Mouse (Mus musculus) heart, postnatal 36 days (tissue): ENCODE results near the gene Cxcr2. TPM values are rescaled to one million over a fixed set of nuclear protein-coding genes. Genes with fewer than 3 reads are reported as not detected.
A peak's percentile ranks its signal among the peaks of the same experiment; 100 is the strongest.

ENCODE experiments used
- DNase-seq, 2 experiments: peaks; one replicate each; pipeline ENCODE4 v3.0.0; 2021 to 2022
- intact Hi-C: fragments of 180-260 bp; cut with DNase I; formaldehyde crosslinking; loops from one replicate; pipeline ENCODE4 v1.15.1; 2025
- total RNA-seq, 2 experiments: library from RNA; stranded (reverse); gene quantifications; 2 replicates each; pipeline ENCODE4 v1.2.3; 2021

Cxcr2 gene
- total RNA-seq = under 1 TPM; 0.16 to 0.17 TPM

DNA sequence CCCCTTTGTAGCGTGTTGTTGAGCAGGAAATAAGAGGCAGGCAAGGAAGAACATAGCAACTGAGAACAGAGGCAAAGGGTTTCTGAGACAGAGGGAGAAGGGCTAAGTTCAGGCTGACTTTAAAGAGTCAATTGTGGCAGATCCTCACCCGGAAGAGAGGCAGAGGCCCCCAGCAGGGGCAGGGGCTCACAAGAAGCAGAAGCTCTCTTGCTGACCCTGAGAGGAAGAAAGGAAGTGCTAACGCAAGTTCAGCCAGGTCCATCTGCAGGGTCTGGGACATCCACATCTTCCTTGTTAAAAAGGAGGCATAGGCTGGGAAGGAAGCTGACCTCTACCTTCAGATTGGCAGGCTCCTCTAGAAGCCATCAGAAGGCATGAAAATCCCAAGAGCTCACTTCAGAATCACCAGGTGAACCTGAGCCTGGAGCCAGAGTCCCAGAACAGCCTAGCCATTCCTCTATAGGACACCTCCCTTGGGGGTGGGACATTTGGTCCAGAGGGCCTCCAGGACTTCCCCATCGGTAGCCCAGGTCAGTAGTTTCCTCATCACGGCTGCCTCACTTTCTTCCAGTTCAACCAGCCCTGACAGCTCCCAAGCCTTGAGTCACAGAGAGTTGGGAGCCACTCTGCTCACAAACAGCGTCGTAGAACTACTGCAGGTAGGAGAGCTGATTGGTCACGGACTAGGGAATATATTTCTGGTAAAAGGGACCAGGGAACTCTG lies at the start of gene Cxcr2:
Gene Cxcr2, plus strand, starts transcription at position 529 of the 724 bp plus-strand sequence.
- intact Hi-C loops = no loop called here

DNA sequence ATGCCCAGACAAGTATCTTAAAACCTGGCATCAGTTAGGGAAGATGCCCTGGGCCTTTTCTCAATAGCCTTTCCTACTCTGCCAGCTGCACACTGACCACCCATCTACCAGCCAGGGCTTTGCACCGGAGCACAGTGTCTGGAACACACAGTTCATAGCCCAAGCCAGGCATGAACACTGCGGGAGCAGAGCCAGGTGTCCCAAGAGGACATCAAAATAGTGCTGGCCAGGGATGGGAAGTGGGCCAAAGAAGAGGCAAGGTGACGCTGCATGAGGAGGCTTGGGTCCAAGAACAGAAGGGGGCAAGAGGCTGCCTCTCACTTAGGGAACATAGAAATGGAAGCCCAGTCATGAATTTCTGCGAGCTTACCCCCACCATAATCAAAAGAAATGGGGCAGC lies 48.1 kb upstream of the Cxcr2 start:
- peak; percentile 68 to 70 for DNase-seq
- intact Hi-C loops = no loop called here

More for the DNA sequence above, at the start of gene Cxcr2:
- DNase-seq = no peak

- no peak for DNase-seq
These were observed 47.6 kb upstream of the Cxcr2 start for GRCm38 (mm10) chr1:74106214-74106613.

GRCm38 (mm10) chr1:74107931-74108618 lies 45.7 kb upstream of the Cxcr2 start:
- intact Hi-C loops = no loop called here
- DNase-seq = peak in 1 of 2 experiments; percentile 16

More at GRCm38 (mm10) chr1:74106214-74106613, 47.6 kb upstream of the Cxcr2 start:
- intact Hi-C loops = no loop called here

DNA sequence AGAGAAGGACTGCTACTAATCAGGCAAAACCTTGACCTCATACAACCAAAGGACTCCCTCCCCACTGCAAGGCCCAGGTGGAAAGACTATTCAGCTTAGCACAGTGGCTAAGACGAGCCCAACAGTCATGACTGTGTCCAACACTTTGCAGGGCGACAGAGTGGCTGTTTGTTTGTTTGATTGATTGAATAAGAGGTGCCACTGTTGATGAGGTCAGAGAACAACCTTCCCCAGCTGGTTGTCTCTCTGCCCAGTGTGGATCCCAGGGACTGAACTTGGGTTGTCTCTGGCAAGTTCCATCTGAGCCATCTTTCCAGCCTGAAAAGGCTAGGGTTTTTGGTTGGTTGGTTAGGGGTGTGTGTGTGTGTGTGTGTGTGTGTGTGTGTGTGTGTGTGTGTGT lies 44.1 kb upstream of the Cxcr2 start:
- intact Hi-C loops = no loop called here
- no peak for DNase-seq

DNA sequence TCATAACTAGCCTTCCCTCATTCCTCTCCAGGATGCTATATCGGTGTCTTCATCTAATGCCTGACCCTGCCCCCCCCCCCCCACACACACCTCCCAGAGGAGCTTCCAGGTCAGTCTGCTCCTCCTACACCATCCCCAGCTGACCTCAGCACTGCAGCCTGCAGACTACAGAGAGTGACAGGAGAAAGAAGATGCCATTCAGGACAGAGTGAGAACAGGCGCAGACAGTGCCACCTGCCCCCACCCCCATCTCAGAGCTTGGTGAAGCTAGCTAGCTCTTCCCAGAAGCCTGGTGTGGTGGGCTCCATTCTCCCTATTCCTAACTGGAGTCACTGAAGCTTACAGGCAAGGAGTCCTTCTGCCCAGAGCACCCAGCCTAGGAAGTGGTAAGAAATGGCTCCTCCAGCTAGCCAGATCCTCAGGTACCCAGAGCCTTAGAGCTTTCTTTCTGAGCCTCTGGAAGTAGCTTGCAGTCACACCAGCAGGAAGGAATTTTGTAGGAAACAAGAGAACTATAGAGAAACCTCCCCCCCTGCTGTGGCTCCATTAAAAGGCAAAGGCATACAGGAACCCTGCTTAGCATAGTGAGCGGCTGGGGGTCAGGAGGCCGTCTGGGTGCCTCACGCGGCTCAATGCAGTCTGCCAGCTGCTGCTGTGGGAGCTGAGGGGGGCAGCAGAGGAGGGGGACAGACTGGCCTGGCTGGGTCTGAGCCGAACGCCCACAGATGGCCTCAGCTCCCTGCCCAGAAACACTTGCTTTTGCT lies 42.7 kb upstream of the Cxcr2 start:
- no peak for DNase-seq
- intact Hi-C loops = no loop called here

DNA sequence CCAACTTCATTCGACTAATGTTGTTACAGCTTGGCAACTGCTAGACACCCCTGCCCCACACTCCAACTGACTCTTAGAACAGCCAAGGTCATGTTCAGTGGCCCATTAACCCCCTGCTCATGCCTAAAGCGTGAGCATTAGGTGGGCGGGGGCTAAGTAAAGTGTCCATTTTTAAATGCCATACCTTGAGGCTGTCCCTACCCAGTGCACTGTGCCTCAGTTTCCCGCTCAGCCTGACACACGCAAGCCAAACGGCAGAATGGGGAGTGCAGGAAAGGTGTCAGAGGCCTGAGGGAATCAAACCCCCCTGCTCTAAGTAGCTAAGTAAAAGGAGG lies 42.1 kb upstream of the Cxcr2 start:
- intact Hi-C loops = no loop called here

GRCm38 (mm10) chr1:74113071-74113470 lies 40.7 kb upstream of the Cxcr2 start:
- intact Hi-C loops = no loop called here
- DNase-seq = peak in 1 of 2 experiments; percentile 26

More for the DNA sequence above, 42.1 kb upstream of the Cxcr2 start:
- no peak for DNase-seq

GRCm38 (mm10) chr1:74117876-74118275 lies 35.9 kb upstream of the Cxcr2 start:
- intact Hi-C loops = no loop called here
- no peak for DNase-seq

- intact Hi-C loops = no loop called here
- no peak for DNase-seq
These were observed 34.7 kb upstream of the Cxcr2 start for GRCm38 (mm10) chr1:74119115-74119514.

- DNase-seq = no peak
- intact Hi-C loops = no loop called here
These were observed 32.7 kb upstream of the Cxcr2 start for GRCm38 (mm10) chr1:74121138-74121537.

- DNase-seq = peak; percentile 58 to 67
- intact Hi-C loops = loop anchor here (2.0 kb wide), 1 partner anchor 21 kb away; no protein-coding TSS in a partner anchor
These were observed 31.8 kb upstream of the Cxcr2 start for GRCm38 (mm10) chr1:74121821-74122576.

GRCm38 (mm10) chr1:74123215-74123614 lies 30.6 kb upstream of the Cxcr2 start:
- DNase-seq = no peak
- intact Hi-C loops = loop anchor here (2.0 kb wide), 1 partner anchor 22 kb away; no protein-coding TSS in a partner anchor

DNA sequence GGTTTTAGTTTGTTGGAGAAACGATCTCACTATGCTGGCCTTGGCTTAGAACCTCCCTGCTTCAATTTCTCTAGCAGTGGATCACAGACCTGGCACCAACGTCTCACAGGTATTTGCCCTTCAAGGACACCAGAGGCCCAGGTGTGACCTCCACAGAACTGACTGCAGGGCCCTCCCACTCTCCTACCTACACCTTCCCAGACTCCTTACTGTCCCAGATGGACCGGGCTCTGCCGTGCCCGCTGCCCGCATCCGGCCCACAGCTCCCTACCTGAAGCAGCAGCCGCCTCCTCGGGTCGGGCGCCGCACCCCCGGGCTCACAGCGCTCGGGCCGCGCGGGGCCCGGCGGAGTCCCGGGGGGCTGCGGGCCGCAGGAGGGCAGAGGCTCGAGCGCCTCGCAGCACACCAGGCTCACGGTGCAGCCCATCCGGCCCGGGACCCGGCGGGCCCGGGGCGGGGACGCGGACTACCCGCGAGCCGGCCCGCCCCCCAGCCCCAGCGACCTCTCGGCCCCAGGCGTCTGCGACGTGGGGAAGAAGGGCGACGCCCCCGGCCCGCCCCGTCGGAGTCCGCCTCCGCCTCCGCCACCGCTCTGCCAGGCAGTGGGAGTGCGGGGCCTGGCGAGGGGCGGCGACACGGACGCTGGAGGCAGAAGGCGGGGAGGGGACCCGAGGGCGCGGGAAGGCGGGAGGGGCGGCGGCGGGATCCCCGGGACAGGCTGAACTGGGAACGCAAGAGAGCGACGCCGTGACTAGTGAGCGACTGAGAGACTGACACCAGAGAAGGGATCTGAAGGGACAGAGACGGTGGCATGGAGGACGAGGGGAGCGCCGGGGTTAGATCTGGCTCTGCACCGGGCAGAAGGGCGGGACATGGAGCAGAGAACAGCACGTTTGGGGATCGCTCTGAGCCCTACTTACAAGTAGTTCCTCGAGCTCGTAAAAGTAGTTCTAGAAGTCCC lies 29.5 kb upstream of the Cxcr2 start, which contains the start of gene Tns1:
Gene Tns1, minus strand, starts transcription at position 429 of the 961 bp plus-strand sequence.
- intact Hi-C loops = loop anchor here (2.0 kb wide), 2 partner anchors 42 to 138 kb away; no protein-coding TSS in a partner anchor
- peak; percentile 52 to 61 for DNase-seq

DNA sequence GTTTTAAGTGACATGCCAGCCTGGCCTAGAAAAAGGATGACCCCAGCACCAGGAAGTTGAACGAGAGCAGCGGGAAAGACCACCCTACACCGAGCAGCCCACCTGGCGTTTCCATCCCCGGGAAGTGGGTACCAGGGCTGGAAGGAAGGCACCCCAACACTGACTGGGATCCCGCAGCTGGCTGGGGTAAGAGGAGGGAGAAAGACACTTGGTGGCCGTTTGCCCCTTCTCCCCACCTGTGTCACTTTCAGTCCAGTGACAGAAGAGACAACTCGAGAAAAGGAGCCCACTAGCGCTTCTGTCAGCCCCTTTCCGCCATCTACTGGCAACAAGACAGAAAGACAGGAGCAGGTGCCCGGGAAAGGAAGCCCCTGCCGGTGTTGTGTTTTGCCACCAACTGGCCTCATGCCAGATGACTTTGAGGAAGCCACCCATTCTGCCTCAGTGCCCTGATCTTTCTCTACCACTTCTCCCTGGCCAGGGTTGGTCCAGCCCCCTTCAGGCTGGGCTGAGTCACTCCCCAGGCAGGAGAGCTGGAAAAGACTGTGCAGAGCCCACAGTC lies 28.7 kb upstream of the Cxcr2 start, which contains the start of gene Rufy4:
Gene Rufy4, plus strand, starts transcription at position 551 of the 562 bp plus-strand sequence.
- peak; percentile 67 to 76 for DNase-seq
- intact Hi-C loops = loop anchor here (1.0 to 2.0 kb wide), 3 partner anchors 42 to 224 kb away; no protein-coding TSS in a partner anchor

DNA sequence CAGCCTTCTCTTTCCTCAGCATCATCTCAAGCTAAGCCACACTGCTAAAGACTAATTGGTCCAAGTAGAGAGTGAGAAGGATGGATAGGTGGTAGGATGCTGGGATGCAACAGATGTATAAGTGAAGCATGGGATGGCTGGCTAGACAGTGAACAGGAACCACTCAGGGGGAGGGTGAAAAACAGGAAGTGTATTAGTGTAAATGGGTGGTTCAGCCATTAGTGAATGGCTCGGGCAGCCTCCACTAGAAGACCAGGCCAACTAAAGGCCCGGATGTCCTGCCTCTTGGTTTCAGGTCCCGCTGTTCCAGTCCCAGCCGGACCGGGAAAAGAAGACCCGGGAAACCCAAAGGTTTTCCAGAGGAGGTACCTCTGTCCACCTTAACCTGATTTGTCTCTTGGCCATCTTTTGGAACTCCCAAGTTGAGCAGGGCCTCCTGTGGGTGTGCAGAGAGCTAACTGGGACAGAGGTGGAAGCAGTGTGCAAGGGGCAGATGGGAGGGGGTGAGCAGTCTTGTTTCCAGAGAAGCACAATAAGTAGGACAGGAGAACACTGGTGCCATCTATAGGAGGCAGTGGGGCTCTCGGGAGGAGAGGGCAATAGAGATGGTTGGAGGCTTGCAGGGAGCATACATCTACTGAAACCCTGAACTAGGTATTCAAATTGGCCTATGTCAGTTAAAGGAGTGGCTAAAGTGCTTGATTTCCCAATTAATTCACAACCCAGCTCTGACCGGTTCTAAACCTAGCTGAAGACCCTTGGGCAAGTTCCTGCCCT lies 22.7 kb upstream of the Cxcr2 start:
- no peak for DNase-seq

GRCm38 (mm10) chr1:74132011-74132410 lies 21.8 kb upstream of the Cxcr2 start:
- no peak for DNase-seq
- intact Hi-C loops = no loop called here

More for the DNA sequence above, 22.7 kb upstream of the Cxcr2 start:
- intact Hi-C loops = no loop called here

DNA sequence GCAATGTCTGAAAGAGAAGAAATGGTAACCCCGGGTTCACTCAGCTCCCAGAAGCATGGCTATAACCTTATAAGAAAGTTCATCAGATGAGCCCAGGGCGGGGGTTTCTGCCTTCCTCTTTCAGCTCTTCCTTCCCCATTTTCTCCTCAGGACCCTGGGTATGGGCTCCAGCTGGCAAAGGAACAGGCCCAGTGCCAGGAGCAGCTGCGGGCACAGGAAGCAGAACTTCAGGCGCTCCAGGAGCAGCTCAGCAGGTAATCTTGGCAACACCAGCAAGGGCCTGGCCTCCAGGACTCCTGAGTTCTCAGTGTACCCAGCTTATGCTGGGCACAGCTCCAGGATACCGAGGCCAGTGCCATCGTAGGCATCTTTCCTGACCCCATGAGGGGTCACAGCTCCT lies 19.8 kb upstream of the Cxcr2 start:
- DNase-seq = no peak
- intact Hi-C loops = no loop called here
